Mouse (Mus musculus) embryonic fibroblast, embryonic 13.5 days (primary cell): ENCODE results near the gene Vhl.

Experiments used
- CTCF ChIP-seq: IDR thresholded peaks from 2 replicates; pipeline ENCODE4 v1.5.1; 2011; ENCODE audit warnings: mild to moderate bottlenecking, control low read depth, low read length, moderate library complexity, borderline replicate concordance; ENCODE audit not compliant: insufficient read depth
- POLR2A ChIP-seq: IDR thresholded peaks from 2 replicates; pipeline ENCODE4 v1.6.1; 2011; ENCODE audit warnings: low read depth, mild to moderate bottlenecking, control low read depth, low read length, moderate library complexity

DNA sequence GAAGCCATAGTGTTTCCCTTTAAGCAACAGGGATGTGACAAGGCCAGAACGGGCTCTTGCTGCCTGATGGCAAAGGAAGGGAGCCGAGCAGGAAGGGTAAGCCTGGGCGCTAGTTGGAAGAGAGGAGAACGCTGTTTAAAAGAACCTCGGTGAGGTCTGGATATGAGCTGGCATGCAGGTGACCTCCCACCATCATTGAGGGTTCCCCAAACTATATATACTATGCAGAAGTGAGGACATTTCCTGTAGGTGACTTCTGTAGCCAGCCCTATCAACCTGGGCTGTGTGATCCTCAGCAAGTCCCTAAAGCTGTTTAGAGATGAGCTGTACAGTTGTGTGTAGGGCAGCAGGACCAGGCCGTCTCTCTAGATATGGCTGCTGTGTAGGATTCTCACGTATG is 40.5 kb downstream of the Vhl start:
- no peak for TF ChIP-seq POLR2A
- no peak for TF ChIP-seq CTCF
